Mouse (Mus musculus): ENCODE results near the gene Theg.

Gene Theg

DNA sequence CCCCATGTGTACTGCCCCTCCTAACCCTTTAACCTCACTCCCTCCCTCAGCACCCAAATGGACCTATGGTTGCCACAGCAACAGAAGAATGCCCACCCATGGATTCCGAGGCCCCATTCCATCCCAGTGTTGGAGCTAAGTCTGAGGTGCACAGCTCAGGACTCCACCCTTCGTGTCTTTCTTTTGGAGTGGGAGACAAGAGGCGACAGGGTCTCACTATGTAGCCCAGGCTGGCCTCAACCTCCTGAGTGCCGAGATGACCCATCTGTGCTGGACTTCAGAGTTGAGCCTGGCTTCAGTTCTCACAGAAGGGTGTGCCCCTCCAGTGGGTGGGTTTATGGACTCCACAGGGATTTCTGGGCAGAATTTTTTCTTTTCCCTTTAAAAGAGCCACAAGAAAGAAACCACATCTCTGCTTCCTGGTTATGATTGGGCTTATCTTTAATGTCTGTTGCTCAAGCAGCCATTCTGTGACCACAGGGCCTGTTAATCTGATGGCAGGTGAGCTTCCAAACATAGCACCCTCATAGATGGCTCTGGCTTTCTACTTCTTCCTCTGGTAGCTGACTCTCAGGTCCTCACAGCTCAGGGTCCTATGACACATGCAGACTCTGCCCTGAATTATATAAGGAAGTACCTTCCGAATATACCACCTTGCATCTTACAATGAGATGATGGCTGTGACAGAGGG, at the start of gene Theg:
Gene Theg (minus strand): TSS at position 271 of the 691 bp plus-strand sequence.
- no peak for DNase-seq

DNA sequence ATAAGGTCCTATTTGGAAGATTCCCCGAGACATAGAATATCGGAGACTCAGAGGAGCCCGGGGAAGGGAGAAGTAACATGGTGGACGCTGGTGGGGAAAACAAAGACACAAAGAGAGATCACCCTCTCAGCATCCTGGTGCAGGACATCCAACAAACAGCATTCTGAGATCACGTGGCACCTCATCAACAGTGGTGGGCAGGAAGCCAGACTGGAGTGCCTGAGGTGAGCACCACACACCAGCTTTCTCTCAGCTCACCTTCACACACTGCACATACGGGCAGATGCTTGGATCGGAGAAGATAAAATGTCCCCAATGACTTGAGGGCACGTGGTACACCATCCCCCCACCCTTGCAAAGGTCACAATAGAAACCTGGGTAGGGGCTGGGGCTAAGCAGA, 49.2 kb upstream of the Theg start:
- no peak for DNase-seq

DNA sequence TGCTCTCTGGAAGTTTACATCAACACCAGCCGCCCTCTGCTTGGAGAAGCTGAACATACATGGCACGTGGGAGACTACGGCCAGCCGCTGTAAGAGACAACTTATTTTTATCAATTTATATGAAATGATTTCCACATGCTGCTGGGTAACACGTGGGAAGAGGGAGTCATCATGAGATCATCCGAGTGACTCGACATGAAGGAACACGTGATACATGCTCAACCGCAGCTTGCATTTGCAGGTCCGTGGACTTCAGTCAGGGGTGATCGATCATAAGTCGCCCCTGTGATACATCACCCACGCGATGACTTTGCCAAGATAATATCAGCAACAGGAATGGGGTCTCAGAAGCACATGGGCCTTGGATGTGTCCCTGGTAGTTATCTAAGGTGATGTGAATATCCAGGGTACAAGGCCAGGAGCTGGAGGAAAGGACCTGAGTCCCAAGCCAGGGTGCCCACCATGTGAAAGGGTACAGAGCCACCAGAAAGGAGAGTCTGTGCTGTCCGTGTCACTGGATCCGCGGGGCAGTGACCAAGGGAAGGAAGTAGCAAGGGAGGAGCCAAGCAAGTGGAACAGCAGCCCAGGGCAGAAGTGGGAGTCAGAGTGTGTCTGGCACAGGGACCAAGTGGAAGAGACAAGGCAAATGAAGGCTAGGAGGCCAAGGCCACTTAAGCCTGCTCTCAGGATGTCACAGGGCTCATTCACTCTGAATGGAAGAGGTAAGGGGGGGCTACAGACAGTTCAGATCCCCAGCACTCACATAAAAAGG, 46.1 kb upstream of the Theg start:
- no peak for DNase-seq

DNA sequence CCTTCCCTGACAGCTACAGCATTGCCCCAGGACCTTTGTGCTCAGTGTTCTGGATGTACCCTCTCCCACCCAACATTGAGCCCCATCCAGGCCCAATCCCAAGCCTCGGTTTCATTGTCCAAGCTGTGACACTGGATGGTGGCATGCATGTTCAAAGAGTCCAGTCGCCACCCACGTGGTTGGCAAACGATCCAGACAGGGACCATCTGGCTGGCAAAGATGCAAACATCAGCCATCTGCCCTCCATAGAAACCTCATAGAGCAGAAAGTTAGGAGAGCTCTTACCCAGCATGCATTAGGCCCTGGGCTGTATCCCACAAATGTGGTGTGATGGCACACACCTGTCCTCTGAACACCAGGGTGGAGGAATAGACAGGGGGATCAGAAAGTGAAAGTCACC, 44.3 kb upstream of the Theg start:
- DNase-seq, result no peak

DNA sequence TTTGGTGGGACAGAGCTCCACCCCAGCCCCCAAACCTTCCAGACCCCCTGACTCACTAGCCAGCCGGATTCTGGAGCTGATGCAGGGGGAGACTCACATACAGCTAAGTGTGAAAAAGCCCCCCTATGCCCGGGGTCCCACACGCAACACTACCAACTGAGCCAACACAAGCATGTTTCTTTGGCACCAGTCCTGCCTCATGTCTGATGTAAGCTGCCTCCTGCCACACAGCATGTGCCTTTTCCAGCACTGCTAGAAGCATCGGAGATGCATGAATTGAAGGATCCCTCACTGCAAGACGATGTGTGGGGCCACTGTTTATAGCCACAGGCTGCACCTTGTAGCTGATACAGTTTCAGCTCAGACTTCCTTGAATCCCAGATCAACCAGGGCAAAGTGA, 41.2 kb upstream of the Theg start:
- no peak for DNase-seq

DNA sequence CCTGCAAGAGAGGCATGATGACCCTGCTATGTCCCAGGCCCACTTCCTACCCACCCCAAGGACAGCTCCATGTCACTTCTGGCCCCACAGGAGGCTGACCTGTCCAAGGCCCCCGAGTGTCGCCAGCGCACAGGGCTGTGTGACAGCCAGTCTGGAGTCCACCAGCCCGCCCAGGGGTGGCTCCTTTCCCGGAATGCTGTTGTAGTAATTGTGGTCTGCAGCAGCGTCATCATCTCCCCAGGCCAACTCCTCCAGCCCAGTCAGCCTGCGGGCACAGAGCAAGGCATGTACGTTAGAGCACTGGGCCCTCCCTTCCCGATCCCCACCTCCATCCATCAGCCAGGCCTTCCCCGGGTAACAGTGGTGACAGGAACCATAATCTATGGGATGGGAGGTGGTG, 39.0 kb upstream of the Theg start:
- DNase-seq, result no peak

DNA sequence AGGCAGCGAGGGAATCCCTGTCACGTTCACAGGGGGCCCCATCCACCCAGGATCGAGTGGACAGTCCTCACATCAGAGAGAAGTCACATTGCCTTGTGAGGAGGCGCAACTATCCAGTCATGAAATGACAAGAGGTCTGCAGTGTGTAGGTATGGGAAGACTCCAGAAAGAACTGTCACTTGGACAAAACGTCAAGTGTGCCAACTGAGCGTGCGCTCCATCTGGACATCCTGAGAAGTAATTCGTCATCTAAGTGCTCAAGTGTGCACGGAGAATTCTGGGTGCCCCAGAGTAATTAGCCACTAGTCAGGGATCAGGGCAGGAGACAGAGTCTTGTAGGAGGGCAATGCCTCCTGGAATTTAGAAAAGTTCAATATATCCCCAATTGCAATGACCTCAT, 38.3 kb upstream of the Theg start:
- no peak for DNase-seq

DNA sequence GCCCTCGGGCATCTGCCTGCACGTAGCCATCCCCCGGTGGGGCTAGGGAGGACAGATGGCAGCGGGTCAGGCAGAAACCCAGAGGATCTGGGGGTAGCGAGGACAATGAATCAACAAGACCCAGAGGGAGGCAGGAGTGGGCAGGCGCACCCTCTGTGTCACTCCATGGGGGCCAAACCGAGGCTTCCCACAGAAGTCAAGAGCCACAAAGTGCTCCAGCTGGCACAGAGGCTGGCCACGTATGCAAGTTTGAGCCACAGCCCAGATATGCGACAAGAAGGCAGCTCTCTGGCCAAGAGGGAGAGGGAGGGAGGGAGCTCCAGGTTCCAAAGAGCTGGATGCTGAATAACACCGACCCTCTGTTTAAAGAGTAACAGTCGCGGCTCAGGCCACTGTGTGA, 36.8 kb upstream of the Theg start:
- no peak for DNase-seq

DNA sequence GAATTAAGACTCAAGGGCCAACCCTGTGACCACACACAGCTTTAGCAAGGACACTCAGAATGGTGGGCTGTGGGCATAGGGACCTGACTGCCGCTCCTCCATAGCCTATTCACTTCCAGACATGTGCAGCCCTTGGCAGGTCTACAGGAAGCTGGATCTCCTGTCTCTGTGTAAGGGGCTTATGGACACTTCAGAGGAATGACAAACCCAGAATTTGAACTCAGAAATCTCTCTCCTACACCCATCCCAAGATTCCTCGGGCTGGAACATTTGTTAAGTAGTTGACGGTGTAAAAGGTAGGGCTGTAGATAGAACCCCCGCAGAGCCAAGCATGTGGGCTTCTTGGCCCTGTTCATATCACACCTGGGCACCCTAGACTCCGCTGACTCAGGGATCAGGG, 29.2 kb upstream of the Theg start:
- no peak for DNase-seq

DNA sequence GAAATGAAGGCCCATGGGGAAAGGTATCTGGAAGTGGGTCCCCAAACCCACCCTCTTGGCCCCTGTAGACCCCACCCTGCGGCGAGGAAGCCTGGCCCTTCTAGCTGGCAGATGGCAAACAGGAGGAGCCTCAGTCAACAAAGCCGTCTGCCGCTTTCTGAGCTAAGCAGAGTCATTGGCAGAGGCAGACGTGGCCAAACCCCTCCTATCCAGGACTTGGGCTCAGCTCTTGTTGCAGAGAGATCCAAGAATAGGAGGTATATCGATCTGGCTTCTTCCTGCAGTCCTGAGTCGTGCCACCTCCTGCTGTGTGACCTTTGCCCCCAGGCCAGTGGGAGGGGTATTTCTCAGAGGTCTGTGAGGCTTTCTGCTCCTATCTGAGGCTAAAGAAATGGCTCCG, 28.7 kb upstream of the Theg start:
- DNase-seq, result no peak

DNA sequence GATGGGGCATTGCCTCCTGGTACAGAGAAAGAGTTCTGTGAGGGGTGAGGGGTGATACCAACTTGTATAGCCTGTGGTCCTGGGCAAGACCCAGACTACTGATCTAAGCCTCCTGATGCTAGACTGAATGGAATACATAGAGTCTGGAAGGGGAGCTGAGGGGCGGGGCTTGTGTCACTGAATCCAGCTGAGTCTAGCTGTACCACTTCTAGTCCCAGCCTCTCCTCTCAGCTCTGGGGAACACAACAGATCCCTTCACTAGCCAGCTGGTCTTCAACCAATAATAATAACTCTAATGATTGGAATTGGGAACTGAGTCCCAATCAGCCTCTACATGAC, 27.1 kb upstream of the Theg start:
- no peak for DNase-seq

DNA sequence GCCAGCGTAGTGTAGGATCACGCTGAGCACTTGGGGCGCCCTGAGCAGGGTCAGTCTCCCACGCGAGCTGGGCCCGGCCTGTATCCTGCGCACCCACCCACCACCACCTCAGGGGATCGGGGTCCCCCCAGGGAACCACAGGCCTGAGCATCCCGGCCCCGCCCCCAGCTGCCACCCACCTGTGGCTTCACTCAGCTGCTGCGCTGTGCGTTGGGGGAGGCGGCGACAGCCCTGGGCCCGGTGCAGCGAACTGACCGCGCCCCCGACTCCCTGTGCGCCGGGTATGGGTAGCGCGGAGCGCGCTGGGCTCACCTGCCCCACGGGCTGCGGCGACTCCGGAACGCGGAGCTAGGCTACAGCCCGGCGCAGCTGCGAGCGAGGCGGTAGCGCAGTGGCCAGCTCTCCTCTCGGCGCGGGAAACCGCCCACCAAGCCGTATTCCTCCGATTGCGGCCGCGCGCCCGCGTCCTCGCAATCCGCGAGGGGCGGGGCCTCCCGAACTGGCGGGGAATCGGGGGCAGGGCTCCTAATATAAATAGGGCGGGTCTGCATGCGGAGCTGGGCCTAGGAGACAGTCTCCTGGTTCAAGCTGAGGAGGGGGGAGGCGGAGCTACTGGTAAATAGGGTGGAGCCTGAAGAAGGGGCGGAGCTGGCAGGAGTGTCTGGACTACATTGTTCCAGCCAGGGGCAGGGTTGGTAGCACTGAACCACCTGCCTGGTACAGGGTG, 26.6 kb upstream of the Theg start, which contains the start of gene C2cd4c:
Gene C2cd4c (minus strand): TSS at position 448 of the 727 bp plus-strand sequence.
- DNase-seq, result peak; percentile 64

DNA sequence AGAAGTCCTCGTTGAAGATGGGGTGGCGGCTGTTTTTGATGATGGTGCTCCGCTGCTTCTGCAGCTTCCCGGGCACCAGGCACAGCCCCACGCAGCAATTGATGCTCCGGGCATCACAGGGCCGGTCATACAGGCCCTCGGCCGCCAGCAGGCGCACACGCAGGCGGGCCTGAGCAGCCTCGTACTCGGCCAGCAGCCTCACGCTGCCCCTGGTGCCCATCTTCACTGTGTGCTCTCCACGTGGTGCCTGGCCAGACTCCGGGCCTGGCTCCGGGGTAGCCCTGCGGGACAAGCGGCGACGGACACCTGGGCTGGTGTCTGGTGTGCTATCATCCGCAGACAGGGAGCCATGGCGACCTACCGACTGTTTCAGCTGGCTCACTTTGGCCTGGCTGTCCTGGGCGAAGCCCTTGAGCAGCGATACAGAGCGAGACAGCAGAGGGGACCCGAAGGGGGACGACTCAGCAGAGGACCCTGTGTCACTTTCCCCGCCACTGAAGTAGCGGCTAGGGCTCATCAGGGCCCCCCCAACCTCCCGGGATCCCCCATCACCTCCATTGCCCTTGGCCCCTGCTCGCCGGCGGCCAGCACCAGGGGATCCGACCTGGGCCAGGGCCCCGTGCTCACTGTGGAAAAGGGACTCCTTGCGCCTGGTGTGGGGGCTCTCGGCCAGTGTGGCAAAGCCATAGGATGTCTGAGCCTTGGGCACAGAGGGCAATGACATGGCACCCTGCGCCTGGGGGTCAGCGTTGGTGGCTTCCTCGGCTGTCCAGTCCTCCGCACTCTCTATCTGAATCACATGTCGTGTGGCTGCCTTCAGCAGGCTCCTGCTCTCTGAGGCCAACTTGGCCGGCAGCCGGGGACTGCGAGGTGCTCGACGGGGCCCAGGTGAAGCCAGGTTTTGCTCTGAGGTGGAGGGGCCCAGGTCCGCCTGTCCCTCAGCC, 25.3 kb upstream of the Theg start:
- DNase-seq, result no peak

DNA sequence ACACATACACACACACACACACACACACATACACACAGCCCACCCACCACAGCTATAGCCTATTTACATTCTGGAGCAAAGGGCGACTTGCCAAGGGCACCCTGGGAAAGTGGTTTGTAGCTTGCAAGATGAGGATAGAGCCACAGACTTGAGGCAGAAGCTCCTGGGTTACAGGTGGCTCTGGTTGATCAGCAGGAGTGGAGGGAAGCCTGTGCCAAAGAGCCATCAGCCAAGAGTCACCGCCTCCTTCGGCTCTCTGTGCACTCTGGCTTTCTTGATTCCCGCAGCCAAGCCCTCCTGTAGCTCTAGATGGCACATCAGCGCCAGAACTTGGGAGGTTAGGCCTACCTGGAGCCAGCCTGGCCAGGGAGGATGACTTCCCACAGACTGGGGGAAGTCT, 24.2 kb upstream of the Theg start:
- no peak for DNase-seq

DNA sequence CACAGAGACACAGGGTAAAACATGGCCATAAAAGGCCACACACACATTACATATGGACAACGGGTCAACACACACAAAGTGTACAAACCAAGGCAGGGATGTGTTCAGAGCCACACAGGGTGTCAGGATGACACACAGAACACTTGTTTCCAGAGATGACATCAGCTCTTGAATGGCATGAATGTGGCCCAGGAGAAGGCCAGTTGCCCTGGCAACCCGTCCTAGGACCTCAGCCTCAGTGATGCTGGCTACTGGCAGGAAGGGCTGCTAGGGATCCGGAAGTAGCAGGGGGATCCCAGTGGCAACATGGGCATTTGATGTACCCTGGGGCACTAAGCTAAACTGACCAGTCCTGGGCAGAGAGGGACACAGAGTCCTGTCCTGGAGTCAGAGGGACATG, 22.1 kb upstream of the Theg start:
- DNase-seq, result no peak

DNA sequence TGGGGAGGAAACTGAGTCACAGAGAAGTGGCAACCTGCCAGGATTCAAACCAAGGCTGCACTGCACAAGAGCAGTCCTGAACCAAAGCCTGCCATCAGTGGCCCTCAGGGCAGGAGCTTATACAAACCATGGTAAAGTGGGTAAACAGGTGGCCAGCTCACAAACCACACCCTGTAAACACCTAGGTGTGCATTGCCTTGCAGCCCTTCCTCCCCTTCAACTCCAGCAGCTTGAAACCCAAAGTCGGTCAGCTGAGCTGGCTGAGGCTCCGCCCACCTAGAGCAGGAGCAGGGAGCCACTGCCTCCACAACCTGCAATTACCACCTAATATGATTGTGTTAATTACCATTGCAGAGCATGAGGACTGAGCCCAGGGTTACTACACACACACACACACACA, 20.8 kb upstream of the Theg start:
- DNase-seq, result no peak

DNA sequence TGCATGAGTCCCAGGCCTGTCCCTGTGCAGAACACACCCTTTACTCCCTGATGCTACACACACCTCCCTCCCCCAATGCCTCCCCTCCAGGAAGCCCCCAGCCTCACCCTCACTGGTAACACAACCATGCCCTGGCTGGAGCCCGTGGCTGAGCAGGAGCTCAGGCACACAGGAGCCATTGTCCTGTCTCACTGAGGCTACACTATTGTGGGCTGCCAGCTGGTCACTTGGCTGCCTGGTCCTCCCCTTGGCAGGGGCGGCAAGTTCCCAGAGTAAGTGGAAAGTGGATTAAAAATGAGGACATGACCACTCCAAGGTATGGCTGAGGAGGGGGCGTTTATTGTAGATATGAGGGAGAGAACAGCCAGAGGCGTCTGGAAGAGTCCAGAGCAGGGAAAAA, 19.4 kb upstream of the Theg start:
- no peak for DNase-seq

DNA sequence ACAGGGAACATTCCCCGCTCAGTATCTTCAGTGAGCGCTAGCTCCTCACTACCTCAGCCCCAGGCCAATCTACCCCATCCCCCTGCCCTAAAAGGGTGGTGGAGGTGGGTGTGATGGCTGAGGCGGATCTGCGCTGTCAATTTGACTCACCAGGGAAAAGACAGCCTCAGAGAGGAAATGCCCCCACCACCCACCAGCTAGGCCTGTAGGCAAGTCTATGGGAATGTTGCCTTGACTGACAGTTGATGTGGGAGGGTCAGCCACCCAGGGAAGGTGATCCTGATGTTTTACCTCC, 10.8 kb upstream of the Theg start:
- no peak for DNase-seq

DNA sequence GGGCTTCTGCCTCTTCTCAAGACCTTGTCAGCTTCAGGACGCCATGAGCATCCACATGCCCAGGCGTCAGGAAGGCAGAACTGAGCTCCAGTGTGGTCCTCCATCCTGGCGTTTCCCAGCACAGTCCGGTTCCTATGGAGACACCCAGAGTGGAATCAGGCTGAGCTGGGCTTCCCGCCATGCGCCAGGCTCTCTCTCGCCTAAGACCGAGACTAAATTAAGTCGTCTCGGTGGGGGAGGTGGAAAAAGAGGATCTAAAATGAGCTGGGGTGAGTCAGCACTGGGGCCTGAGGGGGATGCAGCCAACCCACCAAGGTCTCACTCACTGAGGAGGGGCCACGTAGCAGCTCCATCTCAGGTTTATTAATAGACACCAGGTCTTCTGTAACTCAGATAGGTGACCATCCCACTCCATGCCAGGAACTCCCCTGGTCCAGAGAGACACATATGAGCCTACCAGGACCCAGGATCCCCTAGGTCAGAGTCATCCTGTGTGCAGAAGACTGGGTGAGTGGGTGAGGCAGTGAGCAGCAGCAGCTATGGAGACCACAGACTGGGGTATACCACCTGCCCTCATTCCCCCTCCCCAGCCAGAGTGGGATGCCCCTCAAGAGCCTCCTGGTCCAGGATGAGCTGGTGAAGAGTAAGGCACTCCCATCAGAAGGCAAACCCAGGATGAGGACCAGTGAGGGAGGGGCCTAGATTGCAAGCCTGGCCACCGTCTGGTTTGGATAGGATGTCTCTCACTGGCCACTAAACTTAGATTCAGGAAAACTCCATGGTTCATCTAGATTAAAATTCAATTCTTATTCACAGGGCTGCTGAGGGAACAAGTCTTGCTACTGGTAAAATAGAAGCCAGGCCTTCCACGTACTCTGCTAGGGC, 10.2 kb upstream of the Theg start:
- DNase-seq, result no peak

DNA sequence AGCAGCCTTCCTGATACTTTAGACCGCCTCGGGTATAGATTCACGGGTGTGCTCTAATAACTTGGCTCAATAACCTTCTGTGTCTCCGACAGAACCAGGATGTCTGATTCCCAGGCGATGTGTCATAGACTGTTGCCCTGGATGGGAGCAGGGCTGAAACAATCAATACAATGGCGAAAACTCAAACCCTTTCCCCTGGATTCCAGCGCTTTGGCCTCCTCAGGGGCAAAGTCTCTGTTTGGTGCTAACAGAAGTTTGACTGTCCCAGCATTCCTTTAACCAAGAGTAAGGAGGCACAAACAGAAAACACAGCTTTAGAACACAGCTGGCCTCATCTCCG, 8.4 kb upstream of the Theg start:
- no peak for DNase-seq

DNA sequence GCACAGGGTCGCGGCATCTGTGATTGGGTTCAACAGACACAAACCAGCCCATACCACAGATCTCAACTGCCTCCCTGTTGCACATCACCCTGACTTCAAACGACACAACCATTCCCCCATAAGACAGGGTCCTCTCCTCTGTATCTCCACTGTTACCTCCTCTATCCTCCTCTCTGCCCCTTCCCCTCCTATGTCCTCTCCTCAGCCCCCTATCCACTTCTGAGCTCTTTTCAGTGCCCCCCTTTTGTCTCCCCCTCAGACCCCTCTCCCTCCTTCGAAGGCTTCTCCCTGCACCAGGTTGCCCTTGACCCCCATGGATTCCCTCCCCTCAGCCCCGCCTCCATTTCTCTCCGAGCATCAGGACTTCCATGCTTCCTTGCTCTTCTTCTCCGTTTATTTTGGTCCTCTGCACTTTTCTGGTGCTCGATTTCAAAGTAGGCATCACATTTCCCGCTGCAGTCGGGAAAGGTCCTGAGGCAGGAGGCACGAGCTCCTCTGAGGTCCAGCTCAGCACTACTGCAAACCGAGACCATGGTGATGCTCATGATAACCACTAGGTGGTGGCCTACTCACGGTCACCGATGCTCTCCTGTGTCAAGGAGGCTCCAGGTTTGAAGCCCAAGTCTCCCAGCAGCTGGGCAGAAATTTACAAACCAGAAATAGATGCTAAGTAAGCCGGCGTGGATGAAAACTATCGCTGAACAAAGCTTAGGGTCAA, 7.9 kb upstream of the Theg start:
- DNase-seq, result peak; percentile 68

DNA sequence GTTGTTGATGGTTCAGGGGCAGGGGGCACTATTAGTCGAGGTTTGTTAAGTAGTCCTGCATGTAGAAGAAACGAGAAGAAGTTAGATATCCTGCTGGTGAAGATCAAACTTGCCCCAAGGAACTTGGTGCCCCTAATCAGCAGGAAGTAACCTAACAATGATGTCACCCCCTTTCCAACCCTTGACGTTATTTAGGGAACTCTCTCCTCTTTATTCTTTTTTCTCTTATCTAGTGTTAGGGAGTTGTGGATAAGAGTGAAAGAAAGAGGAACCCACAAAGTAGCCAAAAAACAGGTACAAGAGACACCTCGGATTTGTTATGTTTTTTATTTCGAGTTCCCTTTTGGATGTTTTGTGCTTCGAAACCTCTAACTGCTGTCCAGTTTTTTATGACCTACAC, 7.0 kb upstream of the Theg start:
- DNase-seq, result no peak
